Mouse (Mus musculus): Measurements from ENCODE around the gene Med23.

Med23 gene

GRCm38 (mm10) chr10:24873624-24874023 is 3.8 kb downstream of the Med23 start:
- DNase-seq (ENCODE audit: low spot score), result no peak

GRCm38 (mm10) chr10:24886008-24886407 is 16.2 kb downstream of the Med23 start:
- DNase-seq (ENCODE audit: low spot score), result no peak

GRCm38 (mm10) chr10:24888343-24888742 is 18.6 kb downstream of the Med23 start:
- DNase-seq (ENCODE audit: low spot score), result no peak

GRCm38 (mm10) chr10:24895927-24896326 is 26.1 kb downstream of the Med23 start:
- DNase-seq (ENCODE audit: low spot score), result no peak

- DNase-seq (ENCODE audit: low spot score), result no peak
These were observed 35.8 kb downstream of the Med23 start for GRCm38 (mm10) chr10:24905627-24906026.

GRCm38 (mm10) chr10:24911199-24911598 is 41.4 kb downstream of the Med23 start:
- DNase-seq (ENCODE audit: low spot score), result no peak

GRCm38 (mm10) chr10:24912576-24912975 is 42.8 kb downstream of the Med23 start:
- no peak for DNase-seq (ENCODE audit: low spot score)

GRCm38 (mm10) chr10:24915486-24915885 is 45.7 kb downstream of the Med23 start:
- DNase-seq (ENCODE audit: low spot score), result no peak

- no peak for DNase-seq (ENCODE audit: low spot score)
These were observed 53.2 kb downstream of the Med23 start for GRCm38 (mm10) chr10:24922977-24923376.

GRCm38 (mm10) chr10:24924296-24924695 is 54.5 kb downstream of the Med23 start:
- DNase-seq (ENCODE audit: low spot score), result no peak

- no peak for DNase-seq (ENCODE audit: low spot score)
These were observed 56.6 kb downstream of the Med23 start for GRCm38 (mm10) chr10:24926380-24926779.

- DNase-seq (ENCODE audit: low spot score), result no peak
These were observed 57.4 kb downstream of the Med23 start, which contains the start of gene Arg1 for GRCm38 (mm10) chr10:24926962-24927720. Gene Arg1 (minus strand): TSS chr10:24927484.

- DNase-seq (ENCODE audit: low spot score), result no peak
These were observed 58.3 kb downstream of the Med23 start for GRCm38 (mm10) chr10:24928072-24928471.

- DNase-seq (ENCODE audit: low spot score), result no peak
These were observed 60.4 kb downstream of the Med23 start for GRCm38 (mm10) chr10:24930143-24930542.

- DNase-seq (ENCODE audit: low spot score), result no peak
These were observed 78.1 kb downstream of the Med23 start for GRCm38 (mm10) chr10:24947871-24948270.

GRCm38 (mm10) chr10:24948278-24948677 is 78.5 kb downstream of the Med23 start:
- no peak for DNase-seq (ENCODE audit: low spot score)

GRCm38 (mm10) chr10:24950223-24950622 is 80.4 kb downstream of the Med23 start:
- no peak for DNase-seq (ENCODE audit: low spot score)

- no peak for DNase-seq (ENCODE audit: low spot score)
These were observed 81.8 kb downstream of the Med23 start for GRCm38 (mm10) chr10:24951575-24951974.

GRCm38 (mm10) chr10:24952549-24952948 is 82.8 kb downstream of the Med23 start:
- DNase-seq (ENCODE audit: low spot score), result no peak

- no peak for DNase-seq (ENCODE audit: low spot score)
These were observed 84.1 kb downstream of the Med23 start for GRCm38 (mm10) chr10:24953876-24954275.

GRCm38 (mm10) chr10:24958280-24959042 is 88.7 kb downstream of the Med23 start:
- DNase-seq (ENCODE audit: low spot score), result no peak

GRCm38 (mm10) chr10:24959043-24959916 is 89.5 kb downstream of the Med23 start:
- no peak for DNase-seq (ENCODE audit: low spot score)
